Mouse (Mus musculus) megakaryocyte, embryonic 14.5 days (primary cell): ENCODE measurements around the gene Fbxl3. TPM values are rescaled to one million over a fixed set of nuclear protein-coding genes. Genes with fewer than 3 reads are reported as not detected.

ENCODE experiments used
- H3K27me3 ChIP-seq: replicated peaks from 2 replicates; pipeline ENCODE3; 2012; ENCODE audit warnings: inconsistent platforms
- H3K36me3 ChIP-seq: replicated peaks from 2 replicates; pipeline ENCODE3; 2012; ENCODE audit warnings: low read length, inconsistent platforms, mixed read lengths
- H3K4me1 ChIP-seq: 2 replicates; pipeline ENCODE4 v1.6.1; 2012; ENCODE audit warnings: inconsistent platforms
- H3K4me3 ChIP-seq: replicated peaks from 2 replicates; pipeline ENCODE3; 2012; ENCODE audit warnings: moderate library complexity, mild to moderate bottlenecking, inconsistent platforms
- H3K9me3 ChIP-seq: 2 replicates; pipeline ENCODE4 v1.6.1; 2012; ENCODE audit warnings: inconsistent platforms
- FLI1 ChIP-seq: IDR thresholded peaks from 2 replicates; pipeline ENCODE4 v1.6.1; 2012; ENCODE audit warnings: low read length, inconsistent platforms, mixed read lengths
- GATA1 ChIP-seq: IDR thresholded peaks from 3 replicates; pipeline ENCODE4 v1.6.1; 2012; ENCODE audit warnings: mixed read lengths, low read length, inconsistent platforms, borderline replicate concordance
- polyA plus RNA-seq: library from polyadenylated mRNA; stranded (reverse); fragments of >175 nt; gene quantifications from 2 replicates; pipeline ENCODE4 v1.2.3, GENCODE M21; 2012; ENCODE audit warnings: low replicate concordance; ENCODE audit not compliant: insufficient read depth

Gene Fbxl3
- polyA plus RNA-seq, 1 experiment = 5.1 TPM

GRCm38 (mm10) chr14:103101171-103101570 lies 1.8 kb upstream of the Fbxl3 start:
- H3K27me3 ChIP-seq = peaks cover 4% of the 10 kb centered on the region
- H3K9me3 ChIP-seq = no peaks in the 10 kb centered on the region
- H3K4me1 ChIP-seq = peaks cover 20% of the 10 kb centered on the region
- H3K4me3 ChIP-seq = no peak overlapping the region
- peaks cover 8% of the 10 kb centered on the region for H3K36me3 ChIP-seq
- TF ChIP-seq FLI1 (no peak), GATA1 (no peak)

- peaks cover 16% of the 10 kb centered on the region for H3K36me3 ChIP-seq
- H3K4me1 ChIP-seq = peaks cover 28% of the 10 kb centered on the region
- TF ChIP-seq FLI1 = no peak
- TF ChIP-seq GATA1 = no peak
- no peaks in the 10 kb centered on the region for H3K9me3 ChIP-seq
- H3K27me3 ChIP-seq = peaks cover 4% of the 10 kb centered on the region
- H3K4me3 ChIP-seq = peak overlapping the region; percentile 97
Observed at GRCm38 (mm10) chr14:103100296-103100695, 930 bp upstream of the Fbxl3 start.

- Histone ChIP-seq H3K4me1 (peaks cover 44% of the 10 kb centered on the region), H3K9me3 (no peaks in the 10 kb centered on the region), H3K27me3 (peaks cover 8% of the 10 kb centered on the region), H3K36me3 (peaks cover 32% of the 10 kb centered on the region), H3K4me3 (peak overlapping the region; percentile 97)
- no peak for TF ChIP-seq GATA1
- TF ChIP-seq FLI1 = no peak
Observed at GRCm38 (mm10) chr14:103098587-103099235, 655 bp downstream of the Fbxl3 start.

- Histone ChIP-seq H3K36me3 (peaks cover 37% of the 10 kb centered on the region), H3K9me3 (no peaks in the 10 kb centered on the region), H3K27me3 (peaks cover 8% of the 10 kb centered on the region), H3K4me3 (peak overlapping the region; percentile 97), H3K4me1 (peaks cover 49% of the 10 kb centered on the region)
- no peak for TF ChIP-seq GATA1
- TF ChIP-seq FLI1 = no peak
Observed at GRCm38 (mm10) chr14:103098213-103098586, 1.2 kb downstream of the Fbxl3 start.

- no peak for TF ChIP-seq FLI1
- no peak for TF ChIP-seq GATA1
- Histone ChIP-seq H3K4me3 (peak overlapping the region; percentile 83), H3K36me3 (peaks cover 52% of the 10 kb centered on the region), H3K27me3 (peaks cover 9% of the 10 kb centered on the region), H3K9me3 (no peaks in the 10 kb centered on the region), H3K4me1 (peaks cover 58% of the 10 kb centered on the region)
Observed at GRCm38 (mm10) chr14:103096621-103097020, 2.7 kb downstream of the Fbxl3 start.

GRCm38 (mm10) chr14:103095826-103096225 lies 3.5 kb downstream of the Fbxl3 start:
- Histone ChIP-seq H3K9me3 (no peaks in the 10 kb centered on the region), H3K4me1 (peaks cover 61% of the 10 kb centered on the region), H3K36me3 (peaks cover 60% of the 10 kb centered on the region), H3K4me3 (peak overlapping the region; percentile 30), H3K27me3 (peaks cover 9% of the 10 kb centered on the region)
- TF ChIP-seq FLI1 (no peak), GATA1 (no peak)

GRCm38 (mm10) chr14:103095036-103095435 lies 4.3 kb downstream of the Fbxl3 start:
- Histone ChIP-seq H3K27me3 (peaks cover 9% of the 10 kb centered on the region), H3K9me3 (no peaks in the 10 kb centered on the region), H3K4me3 (peak overlapping the region; percentile 83), H3K36me3 (peaks cover 66% of the 10 kb centered on the region), H3K4me1 (peaks cover 63% of the 10 kb centered on the region)
- TF ChIP-seq FLI1 (no peak), GATA1 (no peak)

GRCm38 (mm10) chr14:103093670-103094069 lies 5.7 kb downstream of the Fbxl3 start:
- Histone ChIP-seq H3K4me1 (peaks cover 66% of the 10 kb centered on the region), H3K4me3 (peak overlapping the region; percentile 4), H3K27me3 (peaks cover 7% of the 10 kb centered on the region), H3K36me3 (peaks cover 78% of the 10 kb centered on the region), H3K9me3 (no peaks in the 10 kb centered on the region)
- TF ChIP-seq FLI1 = no peak
- TF ChIP-seq GATA1 = no peak

GRCm38 (mm10) chr14:103093236-103093635 lies 6.1 kb downstream of the Fbxl3 start:
- Histone ChIP-seq H3K4me1 (peaks cover 68% of the 10 kb centered on the region), H3K4me3 (no peak overlapping the region), H3K36me3 (peaks cover 83% of the 10 kb centered on the region), H3K9me3 (no peaks in the 10 kb centered on the region), H3K27me3 (peaks cover 7% of the 10 kb centered on the region)
- TF ChIP-seq FLI1 (no peak), GATA1 (no peak)

- TF ChIP-seq GATA1 (no peak), FLI1 (no peak)
- H3K9me3 ChIP-seq = no peaks in the 10 kb centered on the region
- H3K36me3 ChIP-seq = peaks cover 92% of the 10 kb centered on the region
- peaks cover 71% of the 10 kb centered on the region for H3K4me1 ChIP-seq
- H3K27me3 ChIP-seq = peaks cover 3% of the 10 kb centered on the region
- H3K4me3 ChIP-seq = no peak overlapping the region
Observed at GRCm38 (mm10) chr14:103088624-103089023, 10.7 kb downstream of the Fbxl3 start.

GRCm38 (mm10) chr14:103087846-103088245 lies 11.5 kb downstream of the Fbxl3 start:
- peaks cover 91% of the 10 kb centered on the region for H3K36me3 ChIP-seq
- H3K9me3 ChIP-seq = no peaks in the 10 kb centered on the region
- TF ChIP-seq GATA1 = no peak
- no peak for TF ChIP-seq FLI1
- peaks cover 8% of the 10 kb centered on the region for H3K27me3 ChIP-seq
- no peak overlapping the region for H3K4me3 ChIP-seq
- H3K4me1 ChIP-seq = peaks cover 66% of the 10 kb centered on the region
